Mouse (Mus musculus): Measurements from ENCODE around the gene Slc5a4a. TPM values are rescaled to one million over a fixed set of nuclear protein-coding genes. Genes with fewer than 3 reads are reported as not detected.

Gene Slc5a4a
- polyA plus RNA-seq (2017; shearing (Covaris generic)): not detected

DNA sequence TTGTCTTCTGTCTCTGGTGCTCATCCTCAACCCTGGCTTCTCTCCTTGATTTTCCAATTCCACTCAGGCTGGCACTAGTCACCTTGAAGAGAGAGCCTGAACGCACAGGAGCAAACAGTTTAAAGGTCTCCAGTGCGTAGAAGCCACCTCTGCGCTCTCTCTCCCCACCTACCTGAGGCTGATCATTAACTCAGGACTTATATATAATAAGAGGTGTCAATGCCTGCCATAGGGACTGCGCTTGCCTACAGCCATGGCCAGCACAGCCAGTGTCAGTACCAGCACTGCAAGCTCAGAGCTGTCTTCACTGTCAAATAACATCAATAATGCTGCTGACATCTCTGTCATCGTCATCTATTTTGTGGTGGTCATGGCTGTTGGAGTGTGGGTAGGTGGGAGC, at the start of gene Slc5a4a:
TSS of gene Slc5a4a (plus strand) at position 174 of the 400 bp plus-strand sequence.

DNA sequence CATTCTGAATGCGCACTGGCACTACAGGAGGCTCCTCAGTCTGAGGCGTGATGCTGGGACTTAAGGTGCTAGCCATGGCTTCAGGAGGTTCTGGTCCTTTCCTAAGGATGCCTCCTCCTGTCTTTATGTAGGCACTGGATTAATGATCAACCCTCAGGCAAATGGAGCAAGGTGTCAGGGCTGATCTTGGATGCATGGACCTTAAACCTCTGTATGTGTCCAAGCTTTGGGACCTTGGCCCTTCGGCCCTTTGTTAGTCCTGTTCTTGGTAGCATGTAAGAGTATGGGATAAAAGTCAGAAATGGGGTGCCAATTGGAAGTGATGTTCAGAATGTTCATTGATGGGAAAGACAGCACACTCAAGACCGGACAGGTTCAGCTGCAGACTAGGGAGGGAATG, 36.4 kb upstream of the Slc5a4a start, which contains the start of gene Slc5a4b:
TSS of gene Slc5a4b (minus strand) at position 101 of the 400 bp plus-strand sequence.

GRCm38 (mm10) chr10:76237341-76238225, 90.3 kb downstream of the Slc5a4a start, which contains the start of gene Prmt2:
Prmt2 (minus strand) TSS chr10:76237865.

Other genes with a start within 250 kb of the Slc5a4a start
- gene Smarcb1, start 225.8 kb upstream of the Slc5a4a start, polyA plus RNA-seq (2017; shearing (Covaris generic)): 120 TPM
- gene Chchd10, start 214.3 kb upstream of the Slc5a4a start, polyA plus RNA-seq (2017; shearing (Covaris generic)): 55.3 TPM
- 8.0 TPM for gene Mmp11, start 211.0 kb upstream of the Slc5a4a start, polyA plus RNA-seq (2017; shearing (Covaris generic))
- gene Gm867, start 206.8 kb upstream of the Slc5a4a start, polyA plus RNA-seq (2017; shearing (Covaris generic)): not detected
- gene Vpreb3, start 204.4 kb upstream of the Slc5a4a start, polyA plus RNA-seq (2017; shearing (Covaris generic)): 0.92 TPM
- gene Gm5134, start 192.9 kb upstream of the Slc5a4a start, polyA plus RNA-seq (2017; shearing (Covaris generic)): 1.7 TPM
- gene Zfp280b, start 114.8 kb upstream of the Slc5a4a start, polyA plus RNA-seq (2017; shearing (Covaris generic)): 35.1 TPM
- gene Slc5a4b, start 36.5 kb upstream of the Slc5a4a start, polyA plus RNA-seq (2017; shearing (Covaris generic)): not detected
- 36.1 TPM for gene Prmt2, start 90.4 kb downstream of the Slc5a4a start, polyA plus RNA-seq (2017; shearing (Covaris generic))
- gene S100b, start 106.4 kb downstream of the Slc5a4a start, polyA plus RNA-seq (2017; shearing (Covaris generic)): 0.18 TPM
- gene Dip2a, start 197.8 kb downstream of the Slc5a4a start, polyA plus RNA-seq (2017; shearing (Covaris generic)): 2.0 TPM

Data from activated CD4-positive, CD25-positive, alpha-beta regulatory T cell, adult 9 weeks (primary cell).